Mouse (Mus musculus) C2C12 (cell line): Measurements from ENCODE around the gene Chsy1.

Experiments
- CTCF ChIP-seq: IDR thresholded peaks from one replicate; pipeline ENCODE4 v1.5.1; 2011; ENCODE audit not compliant: control insufficient read depth, insufficient read depth, insufficient read length
- MAX ChIP-seq: IDR thresholded peaks from one replicate; pipeline ENCODE4 v1.6.1; 2011; ENCODE audit warnings: mild to moderate bottlenecking, control low read depth
- USF1 ChIP-seq: IDR thresholded peaks from one replicate; pipeline ENCODE4 v1.6.1; 2011; ENCODE audit warnings: low read depth, mild to moderate bottlenecking, control low read depth, moderate library complexity

GRCm38 (mm10) chr7:66219028-66219793 is 109.9 kb downstream of the Chsy1 start:
- TF ChIP-seq CTCF (no peak), MAX (no peak), USF1 (no peak)
